ENCODE assay signal across 8 mouse cellular contexts in the genomic region with DNA sequence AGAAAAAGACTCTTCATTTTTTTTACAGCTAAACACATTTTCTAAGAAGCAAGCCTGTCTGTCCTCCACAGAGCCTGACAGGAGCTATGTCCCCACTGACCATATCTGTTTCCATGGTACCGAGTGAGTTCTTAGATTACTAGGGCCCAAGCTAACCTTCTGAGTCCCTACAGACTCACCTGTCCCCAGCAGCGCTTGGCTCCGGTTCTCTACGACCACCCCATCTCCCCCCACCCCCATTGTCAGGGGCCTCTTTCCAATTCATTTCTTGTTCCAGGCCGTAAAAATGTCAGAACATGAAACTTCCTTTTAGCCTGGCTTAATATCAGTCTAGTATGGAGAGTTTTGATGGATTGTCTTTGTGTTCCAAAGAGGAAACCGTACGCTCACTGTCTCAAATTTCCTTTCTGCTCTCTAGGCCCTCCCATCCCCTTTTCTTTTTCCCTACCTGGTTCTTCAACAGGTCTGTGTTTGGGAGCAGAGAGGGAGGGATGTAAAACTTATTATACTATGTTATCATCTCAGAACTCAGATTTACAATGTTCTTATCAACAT.
A peak's percentile ranks its signal among the peaks of the same experiment; 100 is the strongest.
DNase-seq lines count a peak whose midpoint lies in the region; ATAC-seq and TF ChIP-seq lines count a peak whose summit lies in the region.

No protein-coding gene starts in this region.

- peaks cover 36% of the 10 kb centered on the region for H3K4me1 ChIP-seq in stomach, embryonic 14.5 days (ENCODE audit: control insufficient read depth, insufficient read depth, low read length)
- H3K4me1 ChIP-seq in stomach, postnatal 0 days (replicated peaks; ENCODE audit: control insufficient read depth, insufficient read depth) = no peaks in the 10 kb centered on the region; the same call in 1 of the 2 replicates
- H3K4me1 ChIP-seq in limb, embryonic 15.5 days = peaks cover 43% of the 10 kb centered on the region

- no peak for TF ChIP-seq CTCF in stomach, postnatal 0 days (IDR thresholded peaks at IDR 0.05; ENCODE audit: low read depth)

- no peaks in the 10 kb centered on the region for H3K9me3 ChIP-seq in stomach, embryonic 14.5 days (ENCODE audit: control insufficient read depth, low read depth, low read length)
- no peaks in the 10 kb centered on the region for H3K9me3 ChIP-seq in stomach, postnatal 0 days (ENCODE audit: control insufficient read depth, low read length)
- H3K9me3 ChIP-seq in limb, embryonic 15.5 days = no peaks in the 10 kb centered on the region

- no peaks in the 10 kb centered on the region for H3K27me3 ChIP-seq in stomach, embryonic 14.5 days (ENCODE audit: control insufficient read depth, insufficient read depth, low read length)
- no peaks in the 10 kb centered on the region for H3K27me3 ChIP-seq in stomach, postnatal 0 days (ENCODE audit: control insufficient read depth, insufficient read depth, low read length)
- H3K27me3 ChIP-seq in limb, embryonic 15.5 days = no peaks in the 10 kb centered on the region

- H3K27ac ChIP-seq in stomach, embryonic 14.5 days (ENCODE audit: low read length) = peak overlapping the region; percentile 98; the same call in 1 of the 2 replicates
- H3K27ac ChIP-seq in stomach, postnatal 0 days (replicated peaks) = no peak overlapping the region
- H3K27ac ChIP-seq in limb, embryonic 15.5 days = peak overlapping the region; percentile 98

- H3K4me3 ChIP-seq in stomach, embryonic 14.5 days (ENCODE audit: low read depth, low read length) = no peak overlapping the region
- no peak overlapping the region for H3K4me3 ChIP-seq in stomach, postnatal 0 days (ENCODE audit: low read depth, low read length)
- no peak overlapping the region for H3K4me3 ChIP-seq in limb, embryonic 15.5 days

- peak; percentile 34 for DNase-seq in embryo, embryonic 10.5 days (ENCODE audit: low spot score)
- no peak for DNase-seq in embryo, embryonic 10 days (ENCODE audit: low spot score)
- no peak for DNase-seq in stomach, postnatal 0 days (ENCODE audit: low spot score)
- no peak for DNase-seq in right cerebral cortex, postnatal 36 days (ENCODE audit: low spot score in 2 of 2)
- no peak for DNase-seq in left cerebral cortex, adult 18-20 months (ENCODE audit: low spot score in 2 of 2)

- no peak overlapping the region for H3K9ac ChIP-seq in stomach, embryonic 14.5 days (replicated peaks; ENCODE audit: low read depth, low read length)
- H3K9ac ChIP-seq in stomach, postnatal 0 days (ENCODE audit: low read length) = no peak overlapping the region
- H3K9ac ChIP-seq in limb, embryonic 15.5 days = no peak overlapping the region

- ATAC-seq in stomach, embryonic 14.5 days (ENCODE audit: insufficient number of reproducible peaks, insufficient read depth, low FRiP score, low read depth) = no peak
- no peak for ATAC-seq in stomach, postnatal 0 days (ENCODE audit: low FRiP score, low TSS enrichment)
- no peak for ATAC-seq in limb, embryonic 15.5 days (ENCODE audit: insufficient number of reproducible peaks, low FRiP score, low TSS enrichment, low read depth)
- no peak for ATAC-seq in cerebellum, adult (ENCODE audit: insufficient number of reproducible peaks, low FRiP score, low TSS enrichment)

- H3K36me3 ChIP-seq in stomach, embryonic 14.5 days (ENCODE audit: control insufficient read depth, insufficient read depth, low read length) = no peaks in the 10 kb centered on the region
- no peaks in the 10 kb centered on the region for H3K36me3 ChIP-seq in stomach, postnatal 0 days (ENCODE audit: control insufficient read depth, insufficient read depth, low read length)
- no peaks in the 10 kb centered on the region for H3K36me3 ChIP-seq in limb, embryonic 15.5 days

- no peak overlapping the region for H3K4me2 ChIP-seq in stomach, embryonic 14.5 days (replicated peaks; ENCODE audit: low read depth, low read length)
- H3K4me2 ChIP-seq in stomach, postnatal 0 days (replicated peaks; ENCODE audit: low read depth) = no peak overlapping the region
- H3K4me2 ChIP-seq in limb, embryonic 15.5 days = 0 out of 2 replicates have a peak overlapping the region, but pooled peaks have one; percentile 10

- 24% methylated on average over 7 of the region's 7 CpGs for WGBS in stomach, embryonic 14.5 days
- WGBS in stomach, postnatal 0 days = 43% methylated on average over 7 of the region's 7 CpGs
- WGBS in limb, embryonic 15.5 days = 25% methylated on average over 7 of the region's 7 CpGs

- no peak for TF ChIP-seq EP300 in stomach, postnatal 0 days (optimal IDR thresholded peaks at IDR 0.05)
